Mouse (Mus musculus): ENCODE measurements at regions not wholly inside any gene's neighbourhood (a gene's known extent, or its start where the extent isn't known, plus 50 kb on each side); places are given as distances from the start of the nearest gene placed in this dataset.

DNA sequence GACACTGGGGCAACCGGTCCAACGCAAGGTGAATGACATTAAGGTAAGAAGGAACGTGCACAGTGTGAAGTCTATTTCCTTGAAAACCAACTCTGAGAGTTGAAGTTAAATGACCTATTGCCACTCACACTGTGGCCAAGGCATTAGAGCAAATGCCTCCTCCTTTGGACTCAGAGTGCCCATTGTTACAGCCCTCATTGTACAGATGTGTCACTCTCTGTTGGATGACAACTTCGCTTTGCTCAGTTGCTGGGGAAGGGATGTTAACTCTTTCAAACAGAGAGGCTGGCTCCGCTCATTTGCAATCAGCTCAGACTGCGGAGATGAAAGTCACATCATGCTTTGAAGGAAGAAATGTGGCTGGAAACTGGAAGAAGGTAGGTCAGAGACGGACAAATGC, 117.1 kb upstream of the 1700016C15Rik start:
- no peak for ATAC-seq (replicated peaks; ENCODE audit: low read depth, poor library complexity, severe bottlenecking)

DNA sequence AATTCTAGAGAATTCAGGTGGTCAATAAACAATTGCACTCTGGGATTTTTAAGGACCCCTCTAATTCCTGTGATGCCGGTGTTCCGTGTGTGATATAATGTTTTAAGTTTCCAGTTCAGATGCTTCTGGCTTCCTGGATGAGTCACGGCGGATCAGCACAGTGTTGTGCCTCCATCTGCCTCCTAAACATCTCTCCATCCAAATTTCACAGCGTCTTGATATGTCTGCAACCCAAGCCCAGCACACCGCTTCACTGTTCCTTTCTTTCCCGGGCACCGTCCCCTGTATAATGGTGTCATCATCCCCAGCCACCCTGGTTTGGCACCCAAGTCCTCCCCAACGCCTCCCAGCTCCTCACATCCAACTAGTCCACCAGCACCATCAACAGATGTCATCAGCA, 114.0 kb upstream of the 1700016C15Rik start:
- ATAC-seq (replicated peaks; ENCODE audit: low read depth, poor library complexity, severe bottlenecking): no peak

DNA sequence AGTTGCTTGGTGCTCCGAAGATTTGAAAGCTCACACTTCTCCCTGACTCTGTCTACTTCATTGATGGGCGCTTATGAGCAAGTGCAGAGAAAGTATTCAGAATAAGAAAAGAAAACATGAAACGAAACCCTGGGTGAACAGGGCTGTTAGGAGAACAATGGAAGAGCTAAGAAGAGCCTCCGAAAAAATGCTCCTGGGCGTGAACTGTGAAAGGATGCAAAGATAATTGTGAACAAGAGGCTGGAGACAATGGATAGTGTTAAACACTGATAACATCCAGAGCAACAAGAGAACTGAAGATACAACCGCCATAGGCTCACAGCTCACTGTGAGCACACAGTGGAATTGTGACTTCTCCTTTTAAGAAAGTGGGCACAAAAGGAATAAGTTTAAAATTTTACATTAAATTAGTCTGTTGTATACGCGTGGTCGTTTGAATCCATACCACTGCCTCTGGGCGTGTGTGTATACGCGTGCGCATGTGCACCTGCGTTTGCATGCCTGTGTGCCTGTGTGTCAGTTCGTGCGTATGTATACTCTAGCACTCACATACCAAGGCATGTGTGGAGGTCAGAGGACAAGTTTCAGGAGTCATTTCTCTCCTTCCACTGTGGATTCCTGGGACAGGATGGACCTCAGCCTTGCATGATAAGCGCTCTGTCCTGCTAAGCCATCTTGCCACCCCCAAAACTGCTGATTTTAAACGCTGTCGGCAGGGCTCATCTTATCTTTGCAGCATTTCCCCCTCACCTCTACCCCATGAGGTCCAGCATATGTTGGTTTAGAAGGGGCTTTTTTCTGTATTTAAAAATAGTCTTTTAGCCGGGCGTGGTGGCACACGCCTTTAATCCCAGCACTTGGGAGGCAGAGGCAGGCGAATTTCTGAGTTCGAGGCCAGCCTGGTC, 113.0 kb upstream of the 1700016C15Rik start:
- ATAC-seq (replicated peaks; ENCODE audit: low read depth, poor library complexity, severe bottlenecking): no peak

DNA sequence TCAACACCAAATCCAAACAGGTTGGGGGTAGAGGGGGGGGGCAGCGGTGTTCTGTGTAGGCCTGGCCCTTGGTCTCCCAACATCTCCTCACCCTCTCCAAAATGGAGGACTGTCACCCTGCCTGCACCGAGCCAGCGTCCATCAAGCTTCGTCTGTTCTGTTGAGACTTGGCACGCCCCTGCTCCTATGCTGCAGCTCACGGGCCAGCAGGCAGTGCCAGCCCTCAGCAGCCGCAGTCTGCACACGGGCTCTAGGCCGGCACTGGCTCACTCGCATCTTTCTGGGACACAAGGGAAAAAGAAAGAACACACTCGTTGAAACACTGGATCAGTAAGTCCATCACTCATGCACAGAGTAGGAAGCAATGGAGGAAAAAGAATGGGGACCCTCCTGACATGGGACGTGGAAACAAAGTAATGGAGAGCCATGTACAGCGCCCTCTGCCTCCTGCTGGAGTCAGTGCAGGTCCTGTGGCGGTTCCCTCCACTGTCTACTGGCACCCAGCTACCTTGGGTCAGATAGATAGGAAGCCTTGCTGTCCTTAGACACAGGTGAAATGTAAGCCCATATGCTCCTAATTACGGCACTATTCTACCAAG, 109.0 kb upstream of the 1700016C15Rik start:
- peak; percentile 47; the same call in 1 of the 2 replicates for ATAC-seq (replicated peaks; ENCODE audit: low read depth, poor library complexity, severe bottlenecking)

DNA sequence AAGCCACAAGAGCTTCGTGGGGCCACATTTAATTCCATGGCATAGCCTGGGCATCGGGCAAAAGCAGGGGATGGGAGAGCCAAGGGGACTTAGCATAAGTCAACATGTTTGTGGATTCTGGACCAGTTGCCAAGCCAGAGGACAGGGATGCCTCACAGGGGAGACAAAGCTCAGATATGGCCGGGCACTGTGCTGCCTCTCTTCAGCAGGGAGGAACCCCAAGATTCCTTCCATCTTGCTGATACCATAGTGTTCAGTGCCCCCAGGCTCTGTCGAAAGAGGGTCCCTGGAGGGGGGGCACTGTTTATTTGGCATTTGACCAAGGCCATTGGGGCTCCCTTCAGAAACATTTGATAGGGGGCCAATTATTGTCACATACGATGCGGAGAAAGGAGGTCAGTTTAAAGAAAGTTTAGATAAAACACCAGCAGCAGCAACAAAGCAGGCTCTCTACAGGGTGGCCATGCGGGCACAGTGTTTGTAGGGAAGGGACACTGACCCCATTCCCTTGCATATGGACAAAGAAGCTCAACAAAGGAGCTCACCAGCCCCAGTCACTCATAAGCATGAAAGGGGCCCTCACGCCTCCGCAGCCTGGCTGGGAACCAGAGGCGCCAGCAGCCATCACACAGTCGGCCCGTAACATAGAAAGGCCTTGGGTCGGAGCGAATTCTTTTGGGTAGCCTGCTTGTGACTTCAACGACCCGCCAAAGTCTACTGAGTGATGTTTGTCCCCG, 107.6 kb upstream of the 1700016C15Rik start:
- ATAC-seq (replicated peaks; ENCODE audit: low read depth, poor library complexity, severe bottlenecking): no peak

DNA sequence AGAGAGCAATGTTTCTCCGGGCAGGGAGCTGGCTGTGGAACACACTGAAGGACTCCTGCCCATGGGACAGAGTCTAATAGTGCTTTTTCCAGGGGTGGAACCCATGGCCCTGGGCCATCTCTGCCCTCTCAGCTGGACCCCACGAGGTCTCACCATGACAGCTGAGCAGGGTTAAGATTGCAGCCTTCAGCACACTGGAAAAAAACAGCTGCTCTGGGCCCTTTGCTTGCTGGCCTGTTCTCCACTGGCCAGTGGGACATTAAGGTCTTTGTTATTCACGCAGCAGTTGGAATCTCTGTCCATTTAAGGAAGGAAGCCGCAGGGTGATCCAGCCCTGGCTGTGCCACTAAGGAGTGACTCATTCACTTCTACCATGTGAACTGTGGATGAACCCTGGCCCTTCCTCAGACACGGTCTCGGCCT, 106.3 kb upstream of the 1700016C15Rik start:
- 0 out of 2 replicates have a peak, but pooled peaks have one; percentile 22 for ATAC-seq (replicated peaks; ENCODE audit: low read depth, poor library complexity, severe bottlenecking)

DNA sequence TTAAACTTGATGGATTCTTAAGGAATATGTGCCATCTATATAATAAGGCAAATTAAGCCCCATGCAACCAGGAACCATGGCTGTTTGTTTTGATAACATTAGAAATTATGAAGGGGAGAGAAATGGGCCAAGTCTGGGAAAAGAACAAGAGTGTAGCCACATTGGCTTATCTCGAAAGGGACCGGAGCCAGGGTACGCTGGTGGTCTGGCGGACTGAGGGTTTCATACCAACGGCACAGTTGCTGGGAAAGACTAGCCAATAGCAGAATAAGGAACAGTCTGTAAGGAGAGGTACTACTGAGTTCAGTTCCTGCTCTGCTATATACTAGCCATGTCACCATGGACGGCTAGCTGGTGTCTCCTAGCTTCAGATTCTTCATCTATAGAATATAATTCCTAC, 105.9 kb upstream of the 1700016C15Rik start:
- no peak for ATAC-seq (replicated peaks; ENCODE audit: low read depth, poor library complexity, severe bottlenecking)

DNA sequence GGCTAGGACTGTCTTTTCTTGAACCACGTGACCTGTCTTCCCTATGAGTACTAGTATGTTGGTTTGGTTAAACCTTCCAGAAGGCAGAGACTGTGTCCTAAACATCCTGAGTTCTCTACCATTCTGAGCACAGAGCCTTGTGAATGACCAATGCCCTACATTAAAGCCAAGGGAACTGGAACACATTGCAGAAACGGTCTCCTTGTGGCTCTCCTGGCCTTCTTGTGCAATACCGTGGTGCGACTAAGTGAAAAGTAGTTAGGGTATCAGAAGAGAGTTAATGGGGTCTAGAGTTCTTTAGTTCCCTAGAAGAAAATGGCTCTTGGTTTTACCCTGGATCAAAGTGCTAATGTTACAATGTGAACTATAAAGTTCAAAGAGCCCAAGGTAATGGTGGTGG, 101.8 kb upstream of the 1700016C15Rik start:
- peak; percentile 63 for ATAC-seq (replicated peaks; ENCODE audit: low read depth, poor library complexity, severe bottlenecking)

DNA sequence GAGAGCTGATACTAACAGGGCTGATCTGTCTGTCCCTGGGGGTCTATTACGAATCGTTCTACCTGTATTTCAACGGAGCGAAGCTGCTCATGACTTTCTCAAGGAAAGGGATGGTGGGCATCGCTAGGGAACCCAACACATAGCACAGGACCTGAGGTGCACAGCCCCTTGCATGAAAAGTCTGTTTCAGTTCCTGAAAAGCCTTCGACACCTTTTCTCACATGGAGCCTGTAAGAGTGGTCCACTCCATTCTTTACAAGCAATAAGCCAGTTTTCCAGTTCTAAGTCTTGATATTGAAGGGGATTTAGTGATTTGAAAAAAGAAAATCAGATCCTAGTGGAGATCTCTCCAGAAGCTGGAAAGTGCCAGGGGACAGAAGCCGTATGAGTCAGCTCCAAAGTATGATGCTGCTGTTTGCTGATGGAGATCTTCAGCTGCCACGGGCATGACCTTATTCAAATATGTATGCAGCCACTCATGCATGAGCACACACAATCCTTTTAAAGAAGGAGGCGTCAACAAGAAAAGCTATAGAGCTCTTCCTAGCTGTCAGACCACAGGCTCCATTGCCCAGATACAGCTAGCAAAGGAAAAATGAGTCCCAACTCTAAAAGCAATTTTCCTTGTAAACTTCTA, 95.5 kb upstream of the 1700016C15Rik start:
- ATAC-seq (replicated peaks; ENCODE audit: low read depth, poor library complexity, severe bottlenecking): no peak

DNA sequence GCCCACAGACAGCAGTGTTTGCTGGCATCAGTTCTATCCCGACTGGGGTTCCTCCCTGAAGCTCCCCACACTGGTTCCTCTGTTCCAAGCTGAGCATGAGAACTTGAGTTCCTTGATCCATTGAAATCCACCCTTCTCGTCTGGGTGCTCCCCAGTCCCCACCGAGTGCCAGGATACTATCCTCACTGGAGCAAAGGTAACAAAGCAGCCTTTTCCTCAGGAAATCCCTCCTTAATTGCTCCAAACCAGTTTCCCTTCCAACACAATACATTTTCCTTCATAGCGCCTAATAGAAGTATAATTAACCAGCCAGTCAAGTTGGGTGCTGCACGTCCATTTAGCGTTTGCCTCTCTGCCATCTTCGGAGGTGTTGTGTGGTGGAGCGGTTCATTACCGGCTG, 92.6 kb upstream of the 1700016C15Rik start:
- ATAC-seq (replicated peaks; ENCODE audit: low read depth, poor library complexity, severe bottlenecking): no peak

DNA sequence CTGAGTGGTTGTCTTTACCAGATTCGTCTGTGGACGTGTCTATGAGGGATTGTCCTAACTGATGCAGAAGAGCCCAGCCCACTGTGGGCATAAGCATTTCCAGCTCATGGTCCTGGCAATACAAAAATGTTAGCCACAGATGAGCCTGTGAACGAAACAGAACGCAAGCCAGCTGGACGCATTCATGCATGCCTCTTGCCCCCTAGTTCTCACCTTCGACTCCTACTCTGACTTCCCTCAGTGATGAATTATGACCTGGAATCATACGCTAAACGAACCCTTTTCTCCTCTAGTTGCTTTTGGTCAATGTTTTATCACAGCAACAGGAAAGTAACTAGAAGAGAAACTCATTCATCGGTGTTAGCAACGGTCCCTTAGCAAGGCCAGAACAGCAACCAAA, 91.2 kb upstream of the 1700016C15Rik start:
- no peak for ATAC-seq (replicated peaks; ENCODE audit: low read depth, poor library complexity, severe bottlenecking)

DNA sequence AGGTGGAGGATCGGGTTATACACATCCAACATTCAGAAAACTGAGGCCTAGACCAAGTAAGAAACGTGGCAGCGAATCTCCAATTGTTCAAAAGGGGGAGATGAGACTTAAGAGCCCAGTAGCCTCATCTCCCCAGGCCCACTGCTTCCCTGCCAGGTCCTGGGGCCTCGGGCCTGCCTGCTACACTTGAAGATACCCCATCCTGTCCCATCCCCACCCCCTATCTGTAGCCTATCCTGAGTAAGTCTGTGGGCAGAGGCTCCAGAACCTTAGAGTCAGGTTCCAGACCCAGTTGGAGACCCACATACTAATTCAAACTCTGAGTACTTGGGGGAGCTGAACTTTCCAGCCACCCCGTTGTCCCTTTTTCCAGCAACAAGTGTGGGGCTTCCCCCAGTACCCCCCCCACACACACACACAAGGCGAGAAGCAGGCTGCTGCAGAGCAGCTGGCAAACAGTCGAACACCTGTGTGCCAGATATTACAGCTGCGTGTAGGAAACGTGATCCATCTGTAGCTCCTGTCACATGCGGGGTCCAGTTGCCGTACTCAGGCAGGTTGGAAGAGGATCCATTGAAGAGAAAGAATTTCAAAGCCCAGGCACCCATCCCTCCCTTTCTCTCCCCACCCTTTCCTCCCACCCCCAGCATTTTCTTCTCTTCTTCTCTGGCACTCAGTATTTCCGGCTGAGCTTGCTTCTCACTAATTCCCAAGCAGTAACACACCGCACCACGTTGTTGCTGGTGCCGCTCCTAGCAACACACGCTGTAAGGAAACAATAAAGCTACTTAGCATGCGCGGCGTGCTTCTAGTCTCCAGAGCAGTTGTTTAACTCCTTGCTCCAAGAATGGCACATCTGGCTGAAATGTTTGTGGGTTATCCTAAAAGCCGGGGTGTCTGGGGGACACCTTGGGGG, 89.4 kb upstream of the 1700016C15Rik start:
- ATAC-seq (replicated peaks; ENCODE audit: low read depth, poor library complexity, severe bottlenecking): no peak

DNA sequence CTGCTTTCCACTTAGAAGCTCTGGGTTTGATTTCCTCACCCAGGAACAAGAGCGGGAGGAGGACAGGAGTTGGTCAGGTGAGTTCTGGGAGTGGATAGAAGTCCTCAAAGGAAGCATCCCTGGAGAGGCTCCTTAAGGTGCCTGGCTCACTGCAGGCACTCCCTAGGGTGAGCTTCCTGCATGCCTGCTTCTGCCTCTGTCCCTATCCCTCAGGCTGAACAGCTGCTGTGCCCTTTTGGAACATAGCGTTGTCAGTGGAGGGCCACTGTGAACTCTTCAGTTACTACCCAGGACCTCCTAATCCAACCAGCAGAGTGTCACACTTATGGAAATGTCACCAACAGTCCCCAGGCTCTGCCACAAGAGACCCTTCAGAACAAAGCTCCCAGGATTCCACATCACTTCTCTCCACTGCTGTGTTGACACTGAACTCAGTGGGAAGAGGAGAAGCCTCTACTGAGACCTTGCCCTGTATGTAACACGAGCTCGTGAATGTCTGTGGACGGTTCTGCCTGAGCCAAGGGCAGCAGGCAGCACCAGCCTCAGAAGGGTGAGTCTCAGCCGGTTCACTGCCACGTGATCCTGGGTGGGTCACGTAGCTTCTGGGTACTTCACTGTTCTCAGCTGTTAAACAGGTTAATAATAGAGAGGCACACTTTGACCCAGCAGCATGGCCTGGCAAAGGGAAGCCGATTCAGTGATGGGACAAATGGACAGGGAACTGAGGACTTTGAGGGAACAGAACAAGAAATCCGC, 86.7 kb upstream of the 1700016C15Rik start:
- ATAC-seq (replicated peaks; ENCODE audit: low read depth, poor library complexity, severe bottlenecking): no peak

DNA sequence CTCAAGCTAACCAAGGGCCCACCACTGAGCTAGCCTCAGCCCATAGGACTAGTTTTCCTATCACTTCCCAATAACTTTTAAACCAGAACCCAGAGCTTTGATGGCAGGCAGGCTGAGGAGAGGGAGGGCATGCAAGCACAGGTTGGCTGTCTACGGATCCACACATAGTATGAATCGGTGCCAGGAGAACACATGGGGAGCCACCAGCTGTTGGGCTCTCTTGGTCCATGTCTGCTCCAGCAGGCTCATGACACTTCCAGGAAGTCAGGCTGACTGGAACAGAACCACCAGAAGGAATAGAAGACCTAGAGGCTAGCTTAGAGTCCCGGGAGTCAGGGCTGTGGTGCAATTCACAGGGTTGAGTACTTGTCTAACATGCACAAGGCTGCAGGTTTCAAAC, 86.0 kb upstream of the 1700016C15Rik start:
- no peak for ATAC-seq (replicated peaks; ENCODE audit: low read depth, poor library complexity, severe bottlenecking)

DNA sequence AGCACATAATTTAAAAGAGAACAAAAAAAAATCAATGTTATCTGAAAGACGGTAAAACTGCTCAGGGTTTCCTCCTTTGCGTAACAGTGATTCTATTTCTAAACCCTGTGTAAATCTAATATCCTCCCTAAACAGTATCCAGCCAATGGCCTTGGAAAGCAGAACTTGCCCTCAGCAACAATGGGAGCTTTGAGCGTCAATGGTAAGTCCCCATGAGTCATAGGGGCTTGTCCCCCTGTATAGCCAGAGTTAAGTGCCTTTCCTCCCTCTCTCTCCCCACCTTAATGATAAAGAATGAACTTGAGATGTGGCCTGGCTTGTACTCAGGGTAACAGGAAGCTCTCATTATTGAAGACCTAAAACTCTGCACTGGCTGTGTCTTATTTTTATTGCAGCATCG, 85.4 kb upstream of the 1700016C15Rik start:
- ATAC-seq (replicated peaks; ENCODE audit: low read depth, poor library complexity, severe bottlenecking): peak; percentile 52

DNA sequence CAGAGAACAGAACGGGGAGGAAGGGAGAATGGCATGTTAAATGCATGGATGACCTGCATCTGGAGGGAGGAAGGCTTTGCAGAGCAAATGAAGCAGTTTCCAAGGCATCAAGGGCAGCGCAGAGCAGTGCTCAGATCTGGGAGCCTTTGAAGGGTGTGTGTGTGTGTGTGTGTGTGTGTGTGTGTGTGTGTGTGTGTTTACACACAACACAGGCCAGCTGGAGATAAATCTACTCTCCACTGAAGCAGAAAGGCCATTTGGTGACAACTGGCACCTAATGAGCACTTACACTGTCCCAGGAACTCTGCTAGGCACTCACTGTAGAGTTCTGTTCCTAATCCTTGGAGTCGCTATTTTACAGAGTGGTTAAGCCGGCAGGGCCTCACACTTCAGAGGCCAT, 84.3 kb upstream of the 1700016C15Rik start:
- ATAC-seq (replicated peaks; ENCODE audit: low read depth, poor library complexity, severe bottlenecking): no peak

DNA sequence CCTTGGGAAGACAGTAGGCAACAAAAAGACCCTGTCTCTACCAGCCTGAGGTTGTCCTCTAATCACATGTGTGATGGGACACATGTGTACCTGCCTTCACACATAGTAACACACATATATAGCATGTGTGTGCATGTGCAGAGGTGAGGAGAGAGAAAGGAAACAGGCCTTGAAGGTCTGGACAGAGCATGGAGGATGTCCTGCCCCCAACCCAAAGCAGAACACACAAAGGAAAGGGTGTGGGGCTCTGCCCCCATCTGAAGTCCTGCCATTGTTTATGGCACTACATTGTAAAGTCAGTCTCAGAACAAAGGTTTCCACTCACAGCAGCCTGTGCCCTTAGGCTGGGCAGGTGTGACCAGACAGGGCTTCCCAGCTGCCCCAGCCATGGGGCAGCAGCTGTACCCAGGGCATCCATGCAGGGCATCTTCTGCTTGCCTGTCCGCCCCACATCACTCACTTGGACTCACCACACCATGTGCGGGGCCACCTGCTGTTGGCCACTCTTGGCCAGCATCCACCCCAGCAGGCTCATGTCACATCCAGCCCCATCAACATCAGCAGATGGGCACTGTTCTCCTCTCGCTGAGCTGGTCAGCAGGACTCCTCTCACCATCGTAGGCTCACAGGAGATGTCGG, 83.6 kb upstream of the 1700016C15Rik start:
- no peak for ATAC-seq (replicated peaks; ENCODE audit: low read depth, poor library complexity, severe bottlenecking)

DNA sequence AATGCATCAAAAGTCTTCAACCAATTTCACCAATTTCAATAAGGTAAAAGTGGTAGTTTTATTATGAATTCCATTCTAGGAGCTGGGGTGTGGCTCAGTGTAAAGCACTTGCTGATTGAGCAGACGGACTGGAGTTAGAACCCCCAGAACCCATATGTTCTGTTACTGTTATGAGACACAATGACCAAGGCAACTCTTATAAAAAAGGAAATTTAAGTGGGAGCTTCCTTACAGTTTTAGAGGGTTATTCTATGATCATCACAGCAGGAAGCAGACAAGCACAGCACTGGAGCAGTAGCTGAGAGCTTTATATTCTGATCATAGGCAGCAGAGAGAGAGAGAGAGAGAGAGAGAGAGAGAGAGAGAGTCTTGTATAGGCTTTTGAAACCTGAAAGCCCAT, 81.7 kb upstream of the 1700016C15Rik start:
- no peak for ATAC-seq (replicated peaks; ENCODE audit: low read depth, poor library complexity, severe bottlenecking)

All from common myeloid progenitor, adult 5-6 weeks (primary cell).